Mouse (Mus musculus): ENCODE measurements around the gene Cenpv. TPM values are rescaled to one million over a fixed set of nuclear protein-coding genes. Genes with fewer than 3 reads are reported as not detected.
A peak's percentile ranks its signal among the peaks of the same experiment; 100 is the strongest.

Cenpv gene
- polyA plus RNA-seq (2012): 178 and 209 TPM in 2 replicates

GRCm38 (mm10) chr11:62539089-62539890 is at the start of gene Cenpv:
Cenpv (minus strand) TSS chr11:62539261.
- TF ChIP-seq GATA1 (IDR thresholded peaks at IDR 0.05; ENCODE audit: low read length): no peak

- TF ChIP-seq GATA1 (IDR thresholded peaks at IDR 0.05; ENCODE audit: low read length): no peak
Observed at GRCm38 (mm10) chr11:62587034-62587433, 48.0 kb upstream of the Cenpv start.

- no peak for TF ChIP-seq GATA1 (IDR thresholded peaks at IDR 0.05; ENCODE audit: low read length)
Observed at GRCm38 (mm10) chr11:62584671-62585206, 45.7 kb upstream of the Cenpv start.

- no peak for TF ChIP-seq GATA1 (IDR thresholded peaks at IDR 0.05; ENCODE audit: low read length)
Observed at GRCm38 (mm10) chr11:62583031-62583430, 44.0 kb upstream of the Cenpv start.

- peak; percentile 7 for TF ChIP-seq GATA1 (IDR thresholded peaks at IDR 0.05; ENCODE audit: low read length)
Observed at GRCm38 (mm10) chr11:62576530-62577152, 37.6 kb upstream of the Cenpv start.

GRCm38 (mm10) chr11:62575659-62576438 is 36.8 kb upstream of the Cenpv start:
- no peak for TF ChIP-seq GATA1 (IDR thresholded peaks at IDR 0.05; ENCODE audit: low read length)

GRCm38 (mm10) chr11:62575297-62575658 is 36.2 kb upstream of the Cenpv start:
- no peak for TF ChIP-seq GATA1 (IDR thresholded peaks at IDR 0.05; ENCODE audit: low read length)

- TF ChIP-seq GATA1 (IDR thresholded peaks at IDR 0.05; ENCODE audit: low read length): no peak
Observed at GRCm38 (mm10) chr11:62574703-62575085, 35.6 kb upstream of the Cenpv start.

- no peak for TF ChIP-seq GATA1 (IDR thresholded peaks at IDR 0.05; ENCODE audit: low read length)
Observed at GRCm38 (mm10) chr11:62573959-62574702, 35.1 kb upstream of the Cenpv start, which contains the start of gene Trpv2. Trpv2 (plus strand) TSS chr11:62574486.

GRCm38 (mm10) chr11:62568300-62568699 is 29.2 kb upstream of the Cenpv start:
- no peak for TF ChIP-seq GATA1 (IDR thresholded peaks at IDR 0.05; ENCODE audit: low read length)

GRCm38 (mm10) chr11:62566211-62566610 is 27.1 kb upstream of the Cenpv start:
- TF ChIP-seq GATA1 (IDR thresholded peaks at IDR 0.05; ENCODE audit: low read length): no peak

- no peak for TF ChIP-seq GATA1 (IDR thresholded peaks at IDR 0.05; ENCODE audit: low read length)
Observed at GRCm38 (mm10) chr11:62565747-62566146, 26.7 kb upstream of the Cenpv start.

GRCm38 (mm10) chr11:62563590-62563989 is 24.5 kb upstream of the Cenpv start:
- TF ChIP-seq GATA1 (IDR thresholded peaks at IDR 0.05; ENCODE audit: low read length): no peak

GRCm38 (mm10) chr11:62560463-62561016 is 21.5 kb upstream of the Cenpv start:
- TF ChIP-seq GATA1 (IDR thresholded peaks at IDR 0.05; ENCODE audit: low read length): no peak
